Mouse (Mus musculus): ENCODE data around the gene Mcm2. TPM values are rescaled to one million over a fixed set of nuclear protein-coding genes. Genes with fewer than 3 reads are reported as not detected.

The Mcm2 gene
- polyA plus RNA-seq, 1 experiment from 2014 or later, result 208 TPM

GRCm38 (mm10) chr6:88925640-88926205 lies 27.1 kb upstream of the Mcm2 start:
- no peak overlapping the region for H3K9ac ChIP-seq (replicated peaks)
- 13% methylated on average over 4 of the region's 4 CpGs for WGBS
- no peak overlapping the region; the same call in 1 of the 2 replicates for H3K4me2 ChIP-seq
- no peaks in the 10 kb centered on the region for H3K9me3 ChIP-seq
- H3K27me3 ChIP-seq, result no peaks in the 10 kb centered on the region
- H3K36me3 ChIP-seq, result no peaks in the 10 kb centered on the region
- ATAC-seq (ENCODE audit: insufficient number of reproducible peaks, insufficient read depth, low FRiP score, low TSS enrichment, low read depth), result peak; percentile 23; the same call in 1 of the 2 replicates
- peaks cover 29% of the 10 kb centered on the region for H3K4me1 ChIP-seq (replicated peaks)
- H3K4me3 ChIP-seq (replicated peaks), result no peak overlapping the region
- peak overlapping the region; percentile 85 for H3K27ac ChIP-seq

GRCm38 (mm10) chr6:88924502-88925275 lies 26.1 kb upstream of the Mcm2 start:
- Histone ChIP-seq H3K4me3 (replicated peaks) (no peak overlapping the region), H3K36me3 (no peaks in the 10 kb centered on the region), H3K27me3 (no peaks in the 10 kb centered on the region), H3K4me1 (replicated peaks) (peaks cover 29% of the 10 kb centered on the region), H3K4me2 (no peak overlapping the region), H3K27ac (peak overlapping the region; percentile 85), H3K9me3 (no peaks in the 10 kb centered on the region), H3K9ac (replicated peaks) (no peak overlapping the region)
- ATAC-seq (ENCODE audit: insufficient number of reproducible peaks, insufficient read depth, low FRiP score, low TSS enrichment, low read depth), result peak; percentile 16
- 7% methylated on average over 5 of the region's 5 CpGs for WGBS

GRCm38 (mm10) chr6:88918802-88919201 lies 20.2 kb upstream of the Mcm2 start:
- WGBS, result 80% methylated on average over 8 of the region's 8 CpGs
- Histone ChIP-seq H3K4me3 (replicated peaks) (no peak overlapping the region), H3K4me2 (no peak overlapping the region), H3K9ac (replicated peaks) (no peak overlapping the region), H3K36me3 (no peaks in the 10 kb centered on the region), H3K27ac (no peak overlapping the region), H3K4me1 (replicated peaks) (no peaks in the 10 kb centered on the region), H3K27me3 (no peaks in the 10 kb centered on the region), H3K9me3 (no peaks in the 10 kb centered on the region)
- ATAC-seq (ENCODE audit: insufficient number of reproducible peaks, insufficient read depth, low FRiP score, low TSS enrichment, low read depth), result no peak

GRCm38 (mm10) chr6:88916153-88916552 lies 17.6 kb upstream of the Mcm2 start:
- H3K27ac ChIP-seq, result no peak overlapping the region
- ATAC-seq (ENCODE audit: insufficient number of reproducible peaks, insufficient read depth, low FRiP score, low TSS enrichment, low read depth), result no peak
- WGBS, result 71% methylated on average over 1 of the region's 1 CpGs

GRCm38 (mm10) chr6:88915510-88915909 lies 16.9 kb upstream of the Mcm2 start:
- WGBS, result 86% methylated on average over 4 of the region's 4 CpGs
- ATAC-seq (ENCODE audit: insufficient number of reproducible peaks, insufficient read depth, low FRiP score, low TSS enrichment, low read depth), result no peak
- H3K27ac ChIP-seq, result no peak overlapping the region

More at GRCm38 (mm10) chr6:88916153-88916552, 17.6 kb upstream of the Mcm2 start:
- H3K4me2 ChIP-seq, result no peak overlapping the region
- H3K4me1 ChIP-seq (replicated peaks), result no peaks in the 10 kb centered on the region
- H3K9ac ChIP-seq (replicated peaks), result no peak overlapping the region
- H3K4me3 ChIP-seq (replicated peaks), result no peak overlapping the region
- H3K36me3 ChIP-seq, result peaks cover 15% of the 10 kb centered on the region
- no peaks in the 10 kb centered on the region for H3K9me3 ChIP-seq
- no peaks in the 10 kb centered on the region for H3K27me3 ChIP-seq

GRCm38 (mm10) chr6:88914799-88915198 lies 16.2 kb upstream of the Mcm2 start:
- H3K9ac ChIP-seq (replicated peaks), result no peak overlapping the region
- H3K9me3 ChIP-seq, result no peaks in the 10 kb centered on the region
- WGBS, result 82% methylated on average over 5 of the region's 5 CpGs
- peaks cover 28% of the 10 kb centered on the region for H3K36me3 ChIP-seq
- no peak overlapping the region for H3K27ac ChIP-seq
- H3K4me2 ChIP-seq, result no peak overlapping the region
- no peaks in the 10 kb centered on the region for H3K4me1 ChIP-seq (replicated peaks)
- no peak overlapping the region for H3K4me3 ChIP-seq (replicated peaks)
- no peaks in the 10 kb centered on the region for H3K27me3 ChIP-seq
- ATAC-seq (ENCODE audit: insufficient number of reproducible peaks, insufficient read depth, low FRiP score, low TSS enrichment, low read depth), result no peak

More at GRCm38 (mm10) chr6:88915510-88915909, 16.9 kb upstream of the Mcm2 start:
- Histone ChIP-seq H3K9me3 (no peaks in the 10 kb centered on the region), H3K27me3 (no peaks in the 10 kb centered on the region), H3K4me2 (no peak overlapping the region), H3K36me3 (peaks cover 21% of the 10 kb centered on the region), H3K4me1 (replicated peaks) (no peaks in the 10 kb centered on the region), H3K4me3 (replicated peaks) (no peak overlapping the region), H3K9ac (replicated peaks) (no peak overlapping the region)

- Histone ChIP-seq H3K9me3 (no peaks in the 10 kb centered on the region), H3K4me3 (replicated peaks) (no peak overlapping the region), H3K36me3 (peaks cover 37% of the 10 kb centered on the region), H3K4me2 (no peak overlapping the region), H3K9ac (replicated peaks) (no peak overlapping the region), H3K27me3 (no peaks in the 10 kb centered on the region), H3K27ac (no peak overlapping the region), H3K4me1 (replicated peaks) (no peaks in the 10 kb centered on the region)
- ATAC-seq (ENCODE audit: insufficient number of reproducible peaks, insufficient read depth, low FRiP score, low TSS enrichment, low read depth), result no peak
These were observed 14.9 kb upstream of the Mcm2 start for GRCm38 (mm10) chr6:88913440-88913839.

GRCm38 (mm10) chr6:88913022-88913421 lies 14.4 kb upstream of the Mcm2 start:
- WGBS, result 92% methylated on average over 4 of the region's 4 CpGs
- Histone ChIP-seq H3K4me2 (no peak overlapping the region), H3K9ac (replicated peaks) (no peak overlapping the region), H3K4me3 (replicated peaks) (no peak overlapping the region), H3K36me3 (peaks cover 41% of the 10 kb centered on the region), H3K27me3 (no peaks in the 10 kb centered on the region), H3K4me1 (replicated peaks) (no peaks in the 10 kb centered on the region), H3K27ac (no peak overlapping the region), H3K9me3 (no peaks in the 10 kb centered on the region)
- no peak for ATAC-seq (ENCODE audit: insufficient number of reproducible peaks, insufficient read depth, low FRiP score, low TSS enrichment, low read depth)

- no peaks in the 10 kb centered on the region for H3K27me3 ChIP-seq
- H3K4me2 ChIP-seq, result no peak overlapping the region
- H3K9ac ChIP-seq (replicated peaks), result no peak overlapping the region
- no peak overlapping the region for H3K27ac ChIP-seq
- no peaks in the 10 kb centered on the region for H3K9me3 ChIP-seq
- H3K36me3 ChIP-seq, result peaks cover 49% of the 10 kb centered on the region
- ATAC-seq (ENCODE audit: insufficient number of reproducible peaks, insufficient read depth, low FRiP score, low TSS enrichment, low read depth), result no peak
- peaks cover 11% of the 10 kb centered on the region for H3K4me1 ChIP-seq (replicated peaks)
- no peak overlapping the region for H3K4me3 ChIP-seq (replicated peaks)
- 93% methylated on average over 6 of the region's 6 CpGs for whole genome bisulfite sequencing
These were observed 10.6 kb upstream of the Mcm2 start for GRCm38 (mm10) chr6:88909151-88909550.

GRCm38 (mm10) chr6:88906369-88907108 lies 8.0 kb upstream of the Mcm2 start:
- Histone ChIP-seq H3K27me3 (no peaks in the 10 kb centered on the region), H3K4me3 (replicated peaks) (no peak overlapping the region), H3K27ac (no peak overlapping the region), H3K36me3 (peaks cover 38% of the 10 kb centered on the region), H3K4me2 (peak overlapping the region; percentile 41), H3K9ac (replicated peaks) (no peak overlapping the region; the same call in 1 of the 2 replicates), H3K9me3 (no peaks in the 10 kb centered on the region), H3K4me1 (replicated peaks) (peaks cover 26% of the 10 kb centered on the region)
- no peak for ATAC-seq (ENCODE audit: insufficient number of reproducible peaks, insufficient read depth, low FRiP score, low TSS enrichment, low read depth)
- 17% methylated on average over 16 of the region's 16 CpGs for WGBS

- Histone ChIP-seq H3K27ac (no peak overlapping the region), H3K9ac (replicated peaks) (0 out of 2 replicates have a peak overlapping the region, but pooled peaks have one; percentile 12), H3K4me2 (no peak overlapping the region), H3K9me3 (no peaks in the 10 kb centered on the region), H3K36me3 (peaks cover 23% of the 10 kb centered on the region), H3K27me3 (no peaks in the 10 kb centered on the region), H3K4me3 (replicated peaks) (no peak overlapping the region), H3K4me1 (replicated peaks) (peaks cover 34% of the 10 kb centered on the region)
- ATAC-seq (ENCODE audit: insufficient number of reproducible peaks, insufficient read depth, low FRiP score, low TSS enrichment, low read depth), result no peak
- WGBS, result 92% methylated on average over 7 of the region's 7 CpGs
These were observed 6.5 kb upstream of the Mcm2 start for GRCm38 (mm10) chr6:88905042-88905441.

All from limb, embryonic 12.5 days (tissue).